Mouse (Mus musculus) embryonic fibroblast, embryonic 13.5 days (primary cell): Measurements from ENCODE around the gene Lysmd3.

Experiments used
- CTCF ChIP-seq: IDR thresholded peaks from 2 replicates; pipeline ENCODE4 v1.5.1; 2011; ENCODE audit warnings: mild to moderate bottlenecking, control low read depth, low read length, moderate library complexity, borderline replicate concordance; ENCODE audit not compliant: insufficient read depth
- POLR2A ChIP-seq: IDR thresholded peaks from 2 replicates; pipeline ENCODE4 v1.6.1; 2011; ENCODE audit warnings: low read depth, mild to moderate bottlenecking, control low read depth, low read length, moderate library complexity

- TF ChIP-seq CTCF (no peak), POLR2A (no peak)
Measured at GRCm38 (mm10) chr13:81703148-81703547, 45.7 kb downstream of the Lysmd3 start.
